Mouse (Mus musculus): ENCODE data around the gene Krtap3-1. TPM values are rescaled to one million over a fixed set of nuclear protein-coding genes. Genes with fewer than 3 reads are reported as not detected.

The Krtap3-1 gene
- polyA plus RNA-seq, 1 experiment, result not detected

GRCm38 (mm10) chr11:99556195-99556594 is 10.2 kb downstream of the Krtap3-1 start:
- TF ChIP-seq MAX (IDR thresholded peaks at IDR 0.05), result no peak
- TF ChIP-seq CEBPB (IDR thresholded peaks at IDR 0.05; ENCODE audit: low read depth), result no peak
- no peak for TF ChIP-seq MYOD1 (IDR thresholded peaks at IDR 0.05; ENCODE audit: control insufficient read depth, insufficient read length, low read depth)
- no peak for TF ChIP-seq USF1 (IDR thresholded peaks at IDR 0.05; ENCODE audit: low read depth)
- TF ChIP-seq CTCF (IDR thresholded peaks at IDR 0.05; ENCODE audit: control insufficient read depth, insufficient read depth, insufficient read length), result no peak
- TF ChIP-seq FOSL1 (IDR thresholded peaks at IDR 0.05; ENCODE audit: insufficient read depth, low read length, poor library complexity, severe bottlenecking), result no peak
- no peak for TF ChIP-seq MYOG (IDR thresholded peaks at IDR 0.05; ENCODE audit: control insufficient read depth, extremely low read depth, insufficient read length)
- H3K79me2 ChIP-seq (ENCODE audit: control insufficient read depth, insufficient read depth), result no peaks in the 10 kb centered on the region

GRCm38 (mm10) chr11:99550765-99551164 is 15.7 kb downstream of the Krtap3-1 start, which contains the start of gene Krtap3-3:
TSS of gene Krtap3-3 (minus strand) at chr11:99550865.
- Histone ChIP-seq H3K36me3 (ENCODE audit: control insufficient read depth, insufficient read depth) (no peaks in the 10 kb centered on the region), H3ac (ENCODE audit: control insufficient read depth, insufficient read length, low read depth) (no peak within 1 kb of the TSS), H3K27me3 (ENCODE audit: control insufficient read depth, insufficient read depth, insufficient read length) (no peaks in the 10 kb centered on the region), H3K79me3 (ENCODE audit: low read depth) (no peaks in the 10 kb centered on the region), H3K4me3 (ENCODE audit: insufficient read depth, poor library complexity, severe bottlenecking) (no peak within 1 kb of the TSS), H3K79me2 (ENCODE audit: control insufficient read depth, insufficient read depth) (no peaks in the 10 kb centered on the region)
- no peak for TF ChIP-seq CEBPB (IDR thresholded peaks at IDR 0.05; ENCODE audit: low read depth)
- TF ChIP-seq FOSL1 (IDR thresholded peaks at IDR 0.05; ENCODE audit: insufficient read depth, low read length, poor library complexity, severe bottlenecking), result no peak
- TF ChIP-seq MYOD1 (IDR thresholded peaks at IDR 0.05; ENCODE audit: control insufficient read depth, insufficient read length, low read depth), result no peak
- no peak for TF ChIP-seq CTCF (IDR thresholded peaks at IDR 0.05; ENCODE audit: control insufficient read depth, insufficient read depth, insufficient read length)
- no peak for TF ChIP-seq USF1 (IDR thresholded peaks at IDR 0.05; ENCODE audit: low read depth)
- no peak for TF ChIP-seq MAX (IDR thresholded peaks at IDR 0.05)
- TF ChIP-seq MYOG (IDR thresholded peaks at IDR 0.05; ENCODE audit: control insufficient read depth, extremely low read depth, insufficient read length), result no peak

More at GRCm38 (mm10) chr11:99556195-99556594, 10.2 kb downstream of the Krtap3-1 start:
- H3K4me3 ChIP-seq (ENCODE audit: insufficient read depth, poor library complexity, severe bottlenecking), result no peak overlapping the region
- no peak overlapping the region for H3ac ChIP-seq (ENCODE audit: control insufficient read depth, insufficient read length, low read depth)
- H3K79me3 ChIP-seq (ENCODE audit: low read depth), result no peaks in the 10 kb centered on the region
- no peaks in the 10 kb centered on the region for H3K27me3 ChIP-seq (ENCODE audit: control insufficient read depth, insufficient read depth, insufficient read length)
- H3K36me3 ChIP-seq (ENCODE audit: control insufficient read depth, insufficient read depth), result no peaks in the 10 kb centered on the region

GRCm38 (mm10) chr11:99547892-99548291 is 18.5 kb downstream of the Krtap3-1 start:
- no peak overlapping the region for H3K4me3 ChIP-seq (ENCODE audit: insufficient read depth, poor library complexity, severe bottlenecking)
- H3K36me3 ChIP-seq (ENCODE audit: control insufficient read depth, insufficient read depth), result no peaks in the 10 kb centered on the region
- H3ac ChIP-seq (ENCODE audit: control insufficient read depth, insufficient read length, low read depth), result no peak overlapping the region
- no peaks in the 10 kb centered on the region for H3K27me3 ChIP-seq (ENCODE audit: control insufficient read depth, insufficient read depth, insufficient read length)
- no peaks in the 10 kb centered on the region for H3K79me2 ChIP-seq (ENCODE audit: control insufficient read depth, insufficient read depth)
- TF ChIP-seq MAX (IDR thresholded peaks at IDR 0.05) (no peak), MYOG (IDR thresholded peaks at IDR 0.05; ENCODE audit: control insufficient read depth, extremely low read depth, insufficient read length) (no peak), USF1 (IDR thresholded peaks at IDR 0.05; ENCODE audit: low read depth) (no peak), CTCF (IDR thresholded peaks at IDR 0.05; ENCODE audit: control insufficient read depth, insufficient read depth, insufficient read length) (no peak), MYOD1 (IDR thresholded peaks at IDR 0.05; ENCODE audit: control insufficient read depth, insufficient read length, low read depth) (no peak), FOSL1 (IDR thresholded peaks at IDR 0.05; ENCODE audit: insufficient read depth, low read length, poor library complexity, severe bottlenecking) (no peak), CEBPB (IDR thresholded peaks at IDR 0.05; ENCODE audit: low read depth) (no peak)
- H3K79me3 ChIP-seq (ENCODE audit: low read depth), result no peaks in the 10 kb centered on the region

- no peak overlapping the region for H3K4me3 ChIP-seq (ENCODE audit: insufficient read depth, poor library complexity, severe bottlenecking)
- TF ChIP-seq MYOG (IDR thresholded peaks at IDR 0.05; ENCODE audit: control insufficient read depth, extremely low read depth, insufficient read length), result no peak
- TF ChIP-seq FOSL1 (IDR thresholded peaks at IDR 0.05; ENCODE audit: insufficient read depth, low read length, poor library complexity, severe bottlenecking), result no peak
- no peak for TF ChIP-seq USF1 (IDR thresholded peaks at IDR 0.05; ENCODE audit: low read depth)
- TF ChIP-seq MAX (IDR thresholded peaks at IDR 0.05), result no peak
- no peak for TF ChIP-seq CEBPB (IDR thresholded peaks at IDR 0.05; ENCODE audit: low read depth)
- no peak for TF ChIP-seq CTCF (IDR thresholded peaks at IDR 0.05; ENCODE audit: control insufficient read depth, insufficient read depth, insufficient read length)
- TF ChIP-seq MYOD1 (IDR thresholded peaks at IDR 0.05; ENCODE audit: control insufficient read depth, insufficient read length, low read depth), result no peak
- H3K79me2 ChIP-seq (ENCODE audit: control insufficient read depth, insufficient read depth), result no peaks in the 10 kb centered on the region
- no peaks in the 10 kb centered on the region for H3K27me3 ChIP-seq (ENCODE audit: control insufficient read depth, insufficient read depth, insufficient read length)
- H3K79me3 ChIP-seq (ENCODE audit: low read depth), result no peaks in the 10 kb centered on the region
- no peak overlapping the region for H3ac ChIP-seq (ENCODE audit: control insufficient read depth, insufficient read length, low read depth)
- no peaks in the 10 kb centered on the region for H3K36me3 ChIP-seq (ENCODE audit: control insufficient read depth, insufficient read depth)
These were observed 26.7 kb downstream of the Krtap3-1 start for GRCm38 (mm10) chr11:99539721-99540120.

- no peak within 1 kb of the TSS for H3K4me3 ChIP-seq (ENCODE audit: insufficient read depth, poor library complexity, severe bottlenecking)
- no peak within 1 kb of the TSS for H3ac ChIP-seq (ENCODE audit: control insufficient read depth, insufficient read length, low read depth)
- no peaks in the 10 kb centered on the region for H3K79me3 ChIP-seq (ENCODE audit: low read depth)
- H3K27me3 ChIP-seq (ENCODE audit: control insufficient read depth, insufficient read depth, insufficient read length), result no peaks in the 10 kb centered on the region
- no peaks in the 10 kb centered on the region for H3K79me2 ChIP-seq (ENCODE audit: control insufficient read depth, insufficient read depth)
- TF ChIP-seq CTCF (IDR thresholded peaks at IDR 0.05; ENCODE audit: control insufficient read depth, insufficient read depth, insufficient read length), result no peak
- TF ChIP-seq CEBPB (IDR thresholded peaks at IDR 0.05; ENCODE audit: low read depth), result no peak
- TF ChIP-seq FOSL1 (IDR thresholded peaks at IDR 0.05; ENCODE audit: insufficient read depth, low read length, poor library complexity, severe bottlenecking), result no peak
- TF ChIP-seq MAX (IDR thresholded peaks at IDR 0.05), result no peak
- TF ChIP-seq MYOG (IDR thresholded peaks at IDR 0.05; ENCODE audit: control insufficient read depth, extremely low read depth, insufficient read length), result no peak
- H3K36me3 ChIP-seq (ENCODE audit: control insufficient read depth, insufficient read depth), result no peaks in the 10 kb centered on the region
These were observed 45.1 kb downstream of the Krtap3-1 start, which contains the start of gene Krt39 for GRCm38 (mm10) chr11:99521288-99521860. TSS of gene Krt39 (minus strand) at chr11:99521338.

Other genes starting within 250 kb of the Krtap3-1 start
- gene Krt25, start 243.7 kb downstream of the Krtap3-1 start, polyA plus RNA-seq (2012; fragmentation: generic; extraction: Trizol), result not detected
- not detected for gene Krt26, start 228.7 kb downstream of the Krtap3-1 start, polyA plus RNA-seq (2012; fragmentation: generic; extraction: Trizol)
- not detected for gene Krt27, start 215.5 kb downstream of the Krtap3-1 start, polyA plus RNA-seq (2012; fragmentation: generic; extraction: Trizol)
- gene Krt28, start 191.7 kb downstream of the Krtap3-1 start, polyA plus RNA-seq (2012; fragmentation: generic; extraction: Trizol), result 0.02 TPM
- 3.7 TPM for gene Krt10, start 177.3 kb downstream of the Krtap3-1 start, polyA plus RNA-seq (2012; fragmentation: generic; extraction: Trizol)
- gene Krt12, start 144.4 kb downstream of the Krtap3-1 start, polyA plus RNA-seq (2012; fragmentation: generic; extraction: Trizol), result not detected
- gene Krt20, start 128.5 kb downstream of the Krtap3-1 start, polyA plus RNA-seq (2012; fragmentation: generic; extraction: Trizol), result not detected
- gene Krt23, start 73.5 kb downstream of the Krtap3-1 start, polyA plus RNA-seq (2012; fragmentation: generic; extraction: Trizol), result not detected
- not detected for gene Krt39, start 45.3 kb downstream of the Krtap3-1 start, polyA plus RNA-seq (2012; fragmentation: generic; extraction: Trizol)
- gene Krt40, start 23.5 kb downstream of the Krtap3-1 start, polyA plus RNA-seq (2012; fragmentation: generic; extraction: Trizol), result not detected
- gene Krtap3-3, start 15.8 kb downstream of the Krtap3-1 start, polyA plus RNA-seq (2012; fragmentation: generic; extraction: Trizol), result not detected
- gene Krtap3-2, start 9.8 kb downstream of the Krtap3-1 start, polyA plus RNA-seq (2012; fragmentation: generic; extraction: Trizol), result not detected
- not detected for gene Gm11939, start 7.2 kb downstream of the Krtap3-1 start, polyA plus RNA-seq (2012; fragmentation: generic; extraction: Trizol)
- 0.04 TPM for gene Krtap1-5, start 14.4 kb upstream of the Krtap3-1 start, polyA plus RNA-seq (2012; fragmentation: generic; extraction: Trizol)
- not detected for gene Krtap1-4, start 17.0 kb upstream of the Krtap3-1 start, polyA plus RNA-seq (2012; fragmentation: generic; extraction: Trizol)
- gene Krtap1-3, start 24.7 kb upstream of the Krtap3-1 start, polyA plus RNA-seq (2012; fragmentation: generic; extraction: Trizol), result not detected
- not detected for gene Krtap9-3, start 31.5 kb upstream of the Krtap3-1 start, polyA plus RNA-seq (2012; fragmentation: generic; extraction: Trizol)
- gene Gm11938, start 36.7 kb upstream of the Krtap3-1 start, polyA plus RNA-seq (2012; fragmentation: generic; extraction: Trizol), result not detected
- not detected for gene Gm11937, start 43.6 kb upstream of the Krtap3-1 start, polyA plus RNA-seq (2012; fragmentation: generic; extraction: Trizol)
- gene Krtap2-4, start 48.2 kb upstream of the Krtap3-1 start, polyA plus RNA-seq (2012; fragmentation: generic; extraction: Trizol), result not detected
- gene Gm11562, start 53.8 kb upstream of the Krtap3-1 start, polyA plus RNA-seq (2012; fragmentation: generic; extraction: Trizol), result not detected
- not detected for gene Krtap4-1, start 61.6 kb upstream of the Krtap3-1 start, polyA plus RNA-seq (2012; fragmentation: generic; extraction: Trizol)
- not detected for gene Krtap4-2, start 68.5 kb upstream of the Krtap3-1 start, polyA plus RNA-seq (2012; fragmentation: generic; extraction: Trizol)
- gene Krtap4-7, start 77.5 kb upstream of the Krtap3-1 start, polyA plus RNA-seq (2012; fragmentation: generic; extraction: Trizol), result not detected
- gene Gm11555, start 83.6 kb upstream of the Krtap3-1 start, polyA plus RNA-seq (2012; fragmentation: generic; extraction: Trizol), result not detected
- not detected for gene Gm11563, start 92.3 kb upstream of the Krtap3-1 start, polyA plus RNA-seq (2012; fragmentation: generic; extraction: Trizol)
- not detected for gene Krtap4-6, start 99.3 kb upstream of the Krtap3-1 start, polyA plus RNA-seq (2012; fragmentation: generic; extraction: Trizol)
- not detected for gene Gm14190, start 124.1 kb upstream of the Krtap3-1 start, polyA plus RNA-seq (2012; fragmentation: generic; extraction: Trizol)
- not detected for gene Gm14180, start 167.7 kb upstream of the Krtap3-1 start, polyA plus RNA-seq (2012; fragmentation: generic; extraction: Trizol)
- gene Gm11595, start 206.3 kb upstream of the Krtap3-1 start, polyA plus RNA-seq (2012; fragmentation: generic; extraction: Trizol), result not detected
- not detected for gene Krtap4-8, start 214.1 kb upstream of the Krtap3-1 start, polyA plus RNA-seq (2012; fragmentation: generic; extraction: Trizol)
- not detected for gene Krtap4-9, start 218.6 kb upstream of the Krtap3-1 start, polyA plus RNA-seq (2012; fragmentation: generic; extraction: Trizol)
- gene Gm11596, start 226.8 kb upstream of the Krtap3-1 start, polyA plus RNA-seq (2012; fragmentation: generic; extraction: Trizol), result not detected
- gene Gm11569, start 232.3 kb upstream of the Krtap3-1 start, polyA plus RNA-seq (2012; fragmentation: generic; extraction: Trizol), result not detected
- gene Gm11554, start 237.8 kb upstream of the Krtap3-1 start, polyA plus RNA-seq (2012; fragmentation: generic; extraction: Trizol), result not detected
- gene Krtap4-13, start 243.3 kb upstream of the Krtap3-1 start, polyA plus RNA-seq (2012; fragmentation: generic; extraction: Trizol), result not detected
- gene Gm11564, start 249.0 kb upstream of the Krtap3-1 start, polyA plus RNA-seq (2012; fragmentation: generic; extraction: Trizol), result not detected